Mouse (Mus musculus): Measurements from ENCODE around the gene Ube2r2. TPM values are rescaled to one million over a fixed set of nuclear protein-coding genes. Genes with fewer than 3 reads are reported as not detected.

Ube2r2 gene
- 10 to 100 TPM; 84.1 to 87.1 TPM for total RNA-seq (2021)

DNA sequence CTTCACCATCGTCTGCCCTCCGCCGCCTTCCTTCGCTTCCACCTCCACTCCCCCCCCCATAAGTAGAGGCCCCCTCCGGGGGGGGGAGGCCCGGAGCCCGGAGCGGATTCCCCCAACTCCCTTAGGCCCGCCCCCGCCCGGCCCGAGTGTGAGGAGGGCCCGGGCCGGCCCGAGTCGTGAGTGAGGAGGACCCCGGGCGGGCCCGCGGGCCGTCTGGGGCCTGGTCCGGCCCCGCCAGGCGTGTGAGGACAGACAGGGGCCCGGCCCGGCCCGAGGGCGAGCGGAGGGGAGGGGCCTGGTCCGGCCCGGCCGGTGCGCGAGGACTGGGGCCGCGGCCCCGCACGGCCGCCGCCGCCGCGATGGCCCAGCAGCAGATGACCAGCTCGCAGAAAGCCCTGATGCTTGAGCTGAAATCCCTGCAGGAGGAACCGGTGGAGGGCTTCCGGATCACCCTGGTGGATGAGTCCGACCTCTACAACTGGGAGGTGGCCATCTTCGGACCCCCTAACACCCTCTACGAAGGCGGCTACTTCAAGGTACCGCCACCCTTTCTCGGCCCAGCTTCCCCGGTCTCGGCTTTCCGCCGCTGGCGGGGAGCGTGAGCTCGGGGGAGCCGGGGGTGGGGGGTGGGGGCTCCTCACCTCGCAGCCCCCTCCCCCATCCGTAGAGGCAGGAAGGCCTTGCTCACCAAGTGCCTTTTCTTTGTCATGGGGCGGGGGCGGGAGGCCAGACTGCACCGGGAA is at the start of gene Ube2r2:
Gene Ube2r2, plus strand, starts transcription at position 33 of the 743 bp plus-strand sequence.
- peak; percentile 39 for DNase-seq (ENCODE audit: low spot score in 2 of 2)
- intact Hi-C loops (cut with DNase I), result no loop called here

DNA sequence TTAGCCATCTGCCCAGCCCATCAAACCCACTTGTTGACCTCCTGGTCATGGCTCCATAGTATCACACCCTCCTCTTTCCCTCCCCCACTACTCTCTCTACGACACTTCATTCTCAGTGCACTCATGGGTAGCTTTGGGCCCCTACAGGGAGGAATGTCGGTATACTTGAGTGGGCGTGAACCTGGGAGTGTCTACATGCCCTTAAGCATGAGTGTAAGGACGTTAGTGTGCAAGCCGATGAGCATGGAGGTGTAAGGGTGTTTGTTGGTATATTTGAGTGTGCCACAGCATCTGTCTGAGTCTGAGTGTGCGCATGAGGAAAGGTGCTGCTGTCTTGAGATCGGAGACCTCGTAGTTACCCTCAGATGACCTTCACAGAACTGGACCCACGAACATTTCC is 48.6 kb upstream of the Ube2r2 start:
- intact Hi-C loops (cut with DNase I), result no loop called here
- DNase-seq (ENCODE audit: low spot score in 2 of 2), result no peak

DNA sequence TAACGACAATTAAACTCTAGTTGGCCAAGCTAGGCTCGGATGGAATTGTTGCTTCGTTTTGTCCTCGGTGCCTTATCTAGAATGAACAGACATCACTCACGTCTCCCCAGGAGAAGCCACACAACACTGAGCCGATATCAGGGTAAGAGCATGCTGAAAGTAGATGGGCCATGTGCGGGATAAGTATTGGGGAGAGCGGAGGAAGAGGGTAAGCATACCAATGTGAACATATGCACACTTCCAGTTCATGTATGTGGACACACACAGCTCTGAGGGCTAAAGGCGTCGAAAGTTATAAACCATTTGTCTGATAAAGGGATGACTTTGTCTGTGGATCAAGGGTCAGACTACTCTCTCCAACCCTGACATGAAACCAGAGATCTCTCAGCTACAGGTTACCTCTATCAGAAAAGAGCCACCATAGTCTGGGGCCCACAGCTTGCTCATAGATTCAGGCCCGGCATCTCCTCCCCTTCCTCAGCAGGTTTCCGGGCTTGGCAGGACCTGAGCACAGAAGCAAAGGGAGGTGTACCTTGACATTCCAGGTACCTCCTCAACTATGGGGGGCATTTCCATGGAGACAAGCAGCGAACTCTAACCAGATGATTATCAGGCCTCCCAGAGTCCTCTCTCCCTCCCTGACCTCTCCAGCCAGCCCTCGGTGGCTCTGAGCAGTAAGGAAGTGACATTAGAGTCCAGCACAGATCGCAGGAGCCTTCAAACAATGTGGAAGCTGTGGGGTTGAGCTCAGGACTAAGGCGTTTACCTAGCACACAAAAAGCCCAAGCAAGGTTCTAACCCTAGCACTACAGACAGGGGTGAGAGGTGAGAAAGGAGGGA is 47.9 kb upstream of the Ube2r2 start:
- DNase-seq (ENCODE audit: low spot score in 2 of 2), result no peak
- intact Hi-C loops (cut with DNase I), result no loop called here

DNA sequence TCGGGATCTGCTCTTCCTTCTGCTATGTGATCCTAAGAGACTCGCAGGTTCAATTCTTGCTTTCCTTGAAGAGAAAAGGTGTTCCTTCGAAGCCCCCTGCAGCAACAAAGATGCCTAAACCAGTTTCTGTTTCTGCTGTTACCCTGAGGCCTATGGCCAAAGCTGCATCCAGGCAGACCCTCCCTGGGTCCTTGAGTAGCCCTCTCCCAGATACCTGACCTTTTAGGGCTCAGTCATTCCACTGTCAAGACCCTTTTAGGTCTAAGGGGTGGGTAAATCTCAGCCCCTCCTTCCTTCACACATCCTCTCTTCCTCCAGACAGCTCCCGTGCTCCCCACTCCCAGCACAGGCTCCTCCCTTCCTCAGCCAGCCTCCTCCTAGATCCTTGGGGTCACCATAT is 46.4 kb upstream of the Ube2r2 start:
- intact Hi-C loops (cut with DNase I), result no loop called here
- DNase-seq (ENCODE audit: low spot score in 2 of 2), result no peak

DNA sequence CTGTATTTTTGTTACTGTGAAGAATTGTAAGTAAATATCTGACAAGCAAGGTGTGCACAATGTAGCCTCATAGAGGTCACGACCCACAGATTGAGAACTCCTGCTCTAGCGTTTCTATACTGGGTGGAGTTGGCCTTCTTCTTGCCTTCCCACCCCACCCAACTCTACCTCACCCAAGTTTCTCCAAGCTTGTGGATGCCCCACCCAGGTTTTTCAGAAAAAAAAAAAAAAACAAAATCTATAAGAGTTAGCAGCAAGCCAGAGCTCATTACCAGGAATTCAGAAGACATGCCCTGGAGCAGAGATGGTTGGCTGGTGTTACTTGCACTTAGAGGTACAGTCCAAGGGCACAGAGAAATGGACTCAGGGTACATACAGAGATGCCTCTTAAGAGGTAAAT is 45.8 kb upstream of the Ube2r2 start:
- DNase-seq (ENCODE audit: low spot score in 2 of 2), result no peak
- intact Hi-C loops (cut with DNase I), result no loop called here

DNA sequence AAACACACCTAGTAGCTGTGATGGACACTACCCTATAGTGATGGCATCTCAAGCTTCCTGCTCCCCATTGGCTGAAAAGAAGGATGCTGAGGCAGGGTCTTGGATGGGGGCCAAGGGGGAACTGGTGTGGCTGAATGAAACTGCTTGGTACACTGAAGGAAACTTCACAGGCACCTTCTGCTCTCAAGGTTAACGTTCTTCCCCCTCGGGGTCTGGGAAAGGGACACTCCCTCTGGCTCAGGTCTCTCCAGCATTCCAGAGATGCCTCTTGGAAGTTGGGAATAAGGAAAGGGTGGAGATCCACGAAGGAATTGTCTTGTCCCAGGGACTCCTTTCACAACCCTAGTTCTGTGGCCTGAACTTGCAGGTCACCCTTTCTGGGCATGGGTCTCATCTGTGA is 44.2 kb upstream of the Ube2r2 start:
- intact Hi-C loops (cut with DNase I), result no loop called here
- no peak for DNase-seq (ENCODE audit: low spot score in 2 of 2)

DNA sequence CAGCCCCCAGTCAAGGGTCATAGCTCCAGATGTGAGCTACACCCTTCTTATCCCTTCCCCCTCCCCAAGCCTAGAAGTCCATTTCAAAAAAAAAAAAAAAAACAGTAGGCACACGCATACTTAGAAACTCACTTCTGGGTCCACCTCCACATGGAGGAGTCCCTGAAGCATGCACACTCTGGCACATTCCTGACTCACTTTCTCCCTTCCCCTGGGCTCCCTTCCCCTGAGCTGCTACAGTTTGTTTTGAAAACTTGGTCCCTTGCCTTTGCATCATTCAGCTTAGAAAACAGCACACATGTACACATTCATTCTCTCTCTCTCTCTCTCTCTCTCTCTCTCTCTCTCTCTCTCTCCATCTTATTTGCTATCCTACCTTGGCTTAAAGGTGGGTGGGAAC is 42.6 kb upstream of the Ube2r2 start:
- DNase-seq (ENCODE audit: low spot score in 2 of 2), result peak in 1 of 2 experiments; percentile 34
- intact Hi-C loops (cut with DNase I), result no loop called here

DNA sequence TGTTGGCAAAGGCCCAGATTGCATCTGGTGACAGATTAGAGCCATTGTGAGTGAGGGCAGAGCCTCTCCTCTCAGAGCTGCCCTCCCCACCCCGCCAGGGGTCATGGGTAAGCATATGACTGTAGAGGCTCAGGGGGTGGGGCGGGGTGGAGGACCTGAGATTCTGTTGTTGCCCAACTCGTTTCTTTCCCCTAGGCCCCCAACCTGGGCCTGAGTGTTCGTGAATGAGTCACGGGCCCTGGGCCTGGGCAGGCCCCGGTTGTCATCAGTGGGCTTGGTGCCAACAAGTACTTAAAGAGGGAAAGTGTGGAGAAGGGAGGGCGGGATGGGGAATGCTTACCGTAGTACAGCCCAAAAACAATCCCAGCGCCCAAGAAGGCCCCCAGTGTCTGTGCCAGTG is 41.2 kb upstream of the Ube2r2 start:
- intact Hi-C loops (cut with DNase I), result no loop called here
- DNase-seq (ENCODE audit: low spot score in 2 of 2), result no peak

DNA sequence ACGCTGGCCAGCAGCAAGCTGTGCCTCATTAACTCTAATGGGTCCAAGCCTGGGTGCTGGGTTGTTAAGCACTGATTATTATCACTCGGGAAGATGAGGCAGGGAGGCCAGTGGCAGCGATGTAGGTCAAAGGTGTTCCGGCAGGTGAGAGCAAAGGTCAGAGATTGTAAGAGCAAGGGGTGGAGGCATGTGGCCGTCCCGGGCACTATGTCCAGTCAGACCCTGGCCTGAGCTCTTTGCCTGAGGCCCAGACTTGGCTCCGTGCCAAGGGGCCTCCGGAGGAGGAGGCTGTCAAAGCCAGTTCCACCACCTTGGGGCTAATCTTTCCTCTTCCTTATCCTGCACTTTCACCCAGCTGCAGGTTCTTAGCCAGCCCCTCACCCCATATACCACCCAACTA is 39.4 kb upstream of the Ube2r2 start:
- no peak for DNase-seq (ENCODE audit: low spot score in 2 of 2)
- intact Hi-C loops (cut with DNase I), result no loop called here

DNA sequence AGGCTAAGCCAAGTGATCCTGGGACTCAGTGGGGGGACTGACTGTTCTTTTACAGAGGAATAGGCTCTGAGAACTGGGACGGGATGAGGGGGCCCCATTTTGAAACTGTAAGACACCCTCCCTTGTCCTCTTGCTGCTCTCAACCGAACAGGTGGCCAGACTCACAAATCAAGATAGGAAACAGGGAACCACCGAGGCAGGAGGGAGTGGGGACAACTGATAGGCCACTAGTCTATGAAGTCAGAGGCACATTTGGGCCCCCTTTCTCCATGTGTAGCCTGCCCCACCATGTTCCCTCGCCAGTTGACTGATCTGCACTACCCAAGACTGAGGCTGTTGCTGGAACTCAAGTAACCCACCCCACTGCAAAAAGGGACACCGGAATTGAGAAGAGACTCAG is 38.7 kb upstream of the Ube2r2 start:
- no peak for DNase-seq (ENCODE audit: low spot score in 2 of 2)
- intact Hi-C loops (cut with DNase I), result no loop called here

DNA sequence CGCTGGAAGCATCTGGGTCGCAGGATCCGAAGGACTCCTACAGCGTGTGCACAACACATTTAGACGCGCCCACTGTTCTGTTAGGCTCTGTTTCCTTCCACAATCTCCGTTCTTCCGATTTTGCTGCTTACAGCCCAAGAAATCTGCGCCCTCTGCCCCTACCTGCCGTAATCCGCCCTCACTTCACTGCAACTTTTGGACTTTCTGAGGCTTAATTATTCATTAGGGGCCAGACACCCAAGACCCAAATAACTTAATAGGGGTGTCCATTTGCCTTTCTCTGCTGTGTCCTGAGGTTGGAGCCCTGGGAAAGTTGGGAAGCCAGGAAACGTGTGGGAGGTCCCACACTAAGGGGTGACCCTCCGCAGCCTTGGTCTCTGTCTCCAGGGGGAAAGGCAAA is 38.2 kb upstream of the Ube2r2 start:
- intact Hi-C loops (cut with DNase I), result no loop called here

DNA sequence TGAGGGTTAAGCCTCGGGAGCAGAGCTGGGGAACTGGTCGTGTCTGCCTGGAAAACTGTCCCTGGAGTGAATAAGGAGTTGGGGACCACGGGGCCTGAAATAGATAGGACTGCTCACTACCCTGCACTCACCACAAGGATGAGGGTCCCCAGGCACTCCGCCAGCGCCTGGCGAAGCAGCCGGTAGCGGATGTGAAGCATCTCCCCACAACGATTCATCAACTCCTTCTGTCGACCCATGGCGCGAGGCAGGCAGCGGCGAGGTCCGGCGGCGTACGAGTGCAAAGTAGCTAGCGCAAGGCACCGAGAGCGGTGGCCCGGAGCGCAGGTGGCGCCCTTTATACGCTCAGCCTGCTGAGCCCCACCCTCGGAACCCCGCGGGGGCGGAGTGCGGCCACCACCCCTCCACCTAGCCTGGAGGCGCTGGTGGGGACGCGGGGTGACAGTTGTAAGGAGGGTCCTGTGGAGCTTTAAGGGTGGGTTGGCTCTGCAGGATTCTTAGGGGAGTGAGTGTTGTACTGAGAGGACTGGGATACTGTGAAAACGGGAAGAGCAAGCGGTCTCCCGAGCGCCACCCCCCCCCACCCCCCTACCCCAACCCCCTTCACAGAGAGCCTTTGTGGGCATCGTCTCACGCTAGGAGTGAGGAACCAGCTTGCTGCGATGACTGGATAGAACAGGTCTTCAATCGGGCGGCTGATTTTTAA is 37.5 kb upstream of the Ube2r2 start, which contains the start of gene Aqp3:
Gene Aqp3, minus strand, starts transcription at position 313 of the 706 bp plus-strand sequence.
- DNase-seq (ENCODE audit: low spot score in 2 of 2), result no peak
- intact Hi-C loops (cut with DNase I), result no loop called here

More for the DNA sequence above, 38.2 kb upstream of the Ube2r2 start:
- DNase-seq (ENCODE audit: low spot score in 2 of 2), result no peak

DNA sequence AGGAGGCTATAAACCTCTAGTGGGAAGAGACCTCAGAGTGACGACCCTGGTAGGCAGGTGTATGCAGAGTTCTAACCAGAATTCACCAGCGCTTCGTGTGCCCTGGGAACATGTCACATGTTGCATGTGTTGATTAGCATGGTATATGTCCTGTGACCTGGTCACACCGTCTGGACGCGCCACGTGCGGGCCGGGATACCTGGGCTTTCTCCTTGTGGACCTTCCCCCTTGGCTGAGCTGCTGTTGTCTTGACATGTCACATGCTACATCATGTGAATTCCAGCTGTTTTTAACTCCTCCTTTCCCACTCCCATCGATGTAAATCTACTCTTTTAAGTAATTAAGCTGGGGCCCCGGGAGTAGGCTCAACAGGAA is 37.0 kb upstream of the Ube2r2 start:
- DNase-seq (ENCODE audit: low spot score in 2 of 2), result no peak
- intact Hi-C loops (cut with DNase I), result no loop called here

DNA sequence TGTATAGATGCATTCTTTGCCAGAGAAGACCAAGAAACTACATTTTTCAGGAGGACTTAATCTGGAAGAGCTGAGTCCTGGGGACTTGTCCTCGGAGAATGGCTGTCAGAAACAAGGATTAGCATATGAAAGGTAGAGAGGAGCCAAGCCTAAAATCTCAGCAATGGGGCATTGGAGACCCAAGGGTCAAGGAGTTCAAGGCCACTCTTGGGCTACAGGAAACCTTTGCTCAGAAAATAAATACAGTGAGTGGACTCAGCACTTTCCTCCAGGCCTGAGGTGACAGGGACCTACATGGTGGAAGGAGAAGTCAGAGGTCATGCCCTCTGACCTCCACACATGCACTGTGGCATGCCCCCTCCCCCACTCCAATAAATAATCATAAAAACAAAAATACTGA is 34.6 kb upstream of the Ube2r2 start:
- intact Hi-C loops (cut with DNase I), result no loop called here
- DNase-seq (ENCODE audit: low spot score in 2 of 2), result no peak

DNA sequence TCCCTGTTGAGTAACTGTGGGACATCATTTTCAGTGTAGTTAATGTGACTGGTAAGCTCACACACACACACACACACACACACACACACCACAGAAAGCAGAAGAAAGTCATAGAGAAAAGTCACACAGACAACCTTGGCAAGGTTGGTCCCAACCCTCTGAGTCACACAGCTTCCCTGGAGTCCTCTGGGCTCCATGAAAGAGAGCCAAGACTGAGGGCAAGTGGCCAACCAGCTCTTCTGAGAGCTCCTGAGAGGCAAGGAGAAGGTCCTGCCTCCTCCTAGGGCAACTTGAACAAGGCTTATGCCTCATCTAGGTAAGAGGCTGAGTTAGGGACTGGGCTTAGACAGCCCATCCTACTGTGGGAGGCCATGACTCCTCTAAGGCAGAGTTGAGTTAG is 32.6 kb upstream of the Ube2r2 start:
- intact Hi-C loops (cut with DNase I), result no loop called here
- no peak for DNase-seq (ENCODE audit: low spot score in 2 of 2)

DNA sequence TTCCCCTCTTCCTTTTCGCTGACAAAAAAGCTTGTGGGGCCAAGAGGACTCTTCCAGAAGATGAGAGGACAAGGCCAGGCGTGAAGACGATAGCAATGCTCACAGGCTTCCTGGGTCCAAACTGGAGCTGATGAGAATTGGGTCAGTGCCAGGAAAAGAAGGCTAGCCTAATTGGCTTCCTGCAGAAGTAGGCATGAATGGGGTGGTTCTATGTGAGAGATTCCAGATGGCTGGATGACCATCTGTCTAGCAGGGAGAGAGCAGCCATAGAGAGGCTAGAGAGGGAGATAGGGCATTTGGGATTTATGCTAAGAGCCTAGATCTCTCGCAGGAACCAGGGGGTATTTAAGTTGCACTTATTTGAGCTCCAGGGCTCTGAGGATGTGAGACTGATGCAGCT is 28.1 kb upstream of the Ube2r2 start:
- peak in 1 of 2 experiments; percentile 11 for DNase-seq (ENCODE audit: low spot score in 2 of 2)
- intact Hi-C loops (cut with DNase I), result no loop called here

DNA sequence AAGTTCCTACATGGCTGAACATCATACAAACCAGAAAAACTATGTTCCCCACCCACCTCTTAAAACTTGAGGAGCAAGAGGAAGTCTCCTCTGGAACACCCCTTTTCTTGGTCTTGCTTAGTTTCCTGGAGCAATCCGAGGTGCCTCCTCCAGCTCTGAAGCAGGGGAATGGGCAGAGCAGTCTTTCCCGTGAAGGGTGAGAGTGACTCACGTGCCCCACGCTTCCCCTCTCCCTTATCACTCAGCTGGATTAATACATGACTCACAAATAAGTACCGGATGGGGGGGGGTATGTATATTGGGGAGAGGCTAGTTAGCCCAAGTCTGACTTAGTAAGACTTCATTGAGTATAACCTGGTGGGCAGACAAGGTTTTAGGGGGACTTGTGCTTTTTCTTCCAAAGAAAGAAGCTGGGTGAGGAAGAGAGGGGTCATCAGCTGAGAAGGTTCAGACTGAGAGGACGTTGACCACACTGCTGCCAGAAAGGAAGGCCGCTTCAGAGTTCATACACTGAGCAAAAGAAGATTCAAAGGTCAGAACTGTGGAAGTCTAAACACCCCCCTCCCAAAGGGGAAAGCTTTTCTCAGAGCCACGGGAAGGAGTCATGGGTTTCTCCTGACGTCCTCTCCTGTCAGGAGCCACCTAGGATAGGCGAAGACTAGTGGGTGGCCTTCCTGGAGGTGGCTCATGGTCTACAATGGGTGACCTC is 26.7 kb upstream of the Ube2r2 start:
- intact Hi-C loops (cut with DNase I), result no loop called here
- no peak for DNase-seq (ENCODE audit: low spot score in 2 of 2)

DNA sequence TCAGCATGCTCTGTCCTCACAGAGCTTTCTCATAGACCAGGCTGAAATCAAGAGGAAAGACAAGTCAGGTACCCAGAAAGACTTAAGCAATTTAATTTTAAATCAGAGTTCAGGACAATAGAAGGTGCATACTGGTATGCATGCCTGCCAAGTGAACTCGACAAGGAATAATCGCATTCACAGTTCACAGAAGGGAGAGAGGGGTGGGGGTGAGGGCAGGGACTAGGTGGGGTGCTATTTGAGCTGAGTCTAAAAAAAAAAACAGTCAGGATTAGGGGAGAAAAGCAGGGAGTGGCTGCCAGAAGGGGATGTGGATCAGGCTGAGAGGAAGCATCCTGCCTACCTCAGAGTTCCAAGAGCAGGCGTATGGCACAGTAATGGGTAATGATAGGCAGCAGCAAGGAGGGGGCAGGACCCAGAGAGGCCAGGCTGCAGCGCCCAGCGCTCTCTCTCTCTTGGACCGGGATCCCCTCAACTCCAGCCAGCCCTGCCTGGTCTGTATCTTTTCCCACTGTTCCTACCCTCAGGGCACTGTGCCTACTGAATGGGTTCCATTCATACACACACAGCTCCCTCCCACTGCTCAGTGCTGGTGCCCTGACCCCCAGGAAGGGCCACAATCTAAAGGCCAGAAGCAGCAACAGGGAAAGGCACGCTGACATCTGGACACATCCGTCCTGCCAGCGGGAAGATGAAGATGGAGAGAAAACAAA is 21.0 kb upstream of the Ube2r2 start:
- intact Hi-C loops (cut with DNase I), result no loop called here

DNA sequence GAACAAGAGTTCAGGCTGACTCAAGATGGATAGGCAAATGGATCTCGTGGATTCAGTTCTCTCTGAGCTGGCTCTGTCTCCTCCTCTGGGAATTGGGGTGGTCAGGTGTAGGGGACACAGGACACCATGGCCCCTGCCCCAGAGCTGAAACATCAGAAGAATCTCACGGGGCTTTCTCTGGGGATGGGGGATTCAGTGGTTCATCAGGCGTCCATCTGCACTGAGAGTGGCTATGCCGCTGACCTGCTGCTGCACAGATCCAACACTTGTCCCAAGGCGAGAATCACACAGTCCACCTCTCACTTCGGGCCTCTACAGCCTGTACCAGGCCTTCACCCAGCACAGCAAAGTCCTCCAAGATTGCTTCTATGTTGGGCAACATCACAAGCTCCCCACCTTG is 20.5 kb upstream of the Ube2r2 start:
- intact Hi-C loops (cut with DNase I), result no loop called here
- DNase-seq (ENCODE audit: low spot score in 2 of 2), result no peak

More for the DNA sequence above, 21.0 kb upstream of the Ube2r2 start:
- no peak for DNase-seq (ENCODE audit: low spot score in 2 of 2)

Data from left cerebral cortex, postnatal 25 days (tissue).